Mouse (Mus musculus): ENCODE results near the gene Kifc1. TPM values are rescaled to one million over a fixed set of nuclear protein-coding genes. Genes with fewer than 3 reads are reported as not detected.
"Not testable (repeated sequence)": the region's sequence is repeated elsewhere in the genome, so short reads cannot be mapped to it uniquely, and the experiment has no call there.

Kifc1 gene
- polyA plus RNA-seq, 1 experiment from 2014 or later = 12.3 TPM

GRCm38 (mm10) chr17:33909077-33909868 is 18.8 kb upstream of the Kifc1 start, which contains the start of gene Daxx:
TSS of gene Daxx (plus strand) at chr17:33909414.
- peak; percentile 98 for DNase-seq (ENCODE audit: low spot score)
- peak; percentile 95 for ATAC-seq (ENCODE audit: insufficient number of reproducible peaks, low FRiP score, low TSS enrichment, low read depth)
- peaks cover 28% of the 10 kb centered on the region for H3K36me3 ChIP-seq (ENCODE audit: control insufficient read depth, insufficient read depth, low read length)
- peak within 1 kb of the TSS; percentile 88 for H3K4me3 ChIP-seq (ENCODE audit: low read depth, low read length)
- peaks cover 8% of the 10 kb centered on the region for H3K4me1 ChIP-seq (ENCODE audit: control insufficient read depth, insufficient read depth, low read length)
- H3K4me2 ChIP-seq (ENCODE audit: low read depth, severe bottlenecking) = peak within 1 kb of the TSS; percentile 97
- under 1% methylated on average over 68 of the region's 68 CpGs for WGBS
- H3K9me3 ChIP-seq (ENCODE audit: control insufficient read depth, low read length) = no peaks in the 10 kb centered on the region
- H3K27ac ChIP-seq (replicated peaks; ENCODE audit: low read depth, low read length) = peak within 1 kb of the TSS; percentile 75
- H3K9ac ChIP-seq (ENCODE audit: low read length) = peak within 1 kb of the TSS; percentile 89
- no peaks in the 10 kb centered on the region for H3K27me3 ChIP-seq (ENCODE audit: control insufficient read depth, insufficient read depth, low read length)

- peak overlapping the region; percentile 76 for H3K9ac ChIP-seq (ENCODE audit: low read length)
- peak overlapping the region; percentile 75 for H3K27ac ChIP-seq (replicated peaks; ENCODE audit: low read depth, low read length)
- H3K4me3 ChIP-seq (ENCODE audit: low read depth, low read length) = peak overlapping the region; percentile 88
- peaks cover 20% of the 10 kb centered on the region for H3K36me3 ChIP-seq (ENCODE audit: control insufficient read depth, insufficient read depth, low read length)
- no peaks in the 10 kb centered on the region for H3K27me3 ChIP-seq (ENCODE audit: control insufficient read depth, insufficient read depth, low read length)
- H3K4me1 ChIP-seq (ENCODE audit: control insufficient read depth, insufficient read depth, low read length) = peaks cover 8% of the 10 kb centered on the region
- DNase-seq (ENCODE audit: low spot score) = no peak
- H3K9me3 ChIP-seq (ENCODE audit: control insufficient read depth, low read length) = no peaks in the 10 kb centered on the region
- under 1% methylated on average over 43 of the region's 44 CpGs for WGBS
- peak overlapping the region; percentile 97 for H3K4me2 ChIP-seq (ENCODE audit: low read depth, severe bottlenecking)
- peak; percentile 60 for ATAC-seq (ENCODE audit: insufficient number of reproducible peaks, low FRiP score, low TSS enrichment, low read depth)
These were observed 18.0 kb upstream of the Kifc1 start for GRCm38 (mm10) chr17:33908331-33909076.

- not testable (repeated sequence) for DNase-seq (ENCODE audit: low spot score); H3K27me3 ChIP-seq (ENCODE audit: control insufficient read depth, insufficient read depth, low read length); H3K27ac ChIP-seq (replicated peaks; ENCODE audit: low read depth, low read length); H3K4me3 ChIP-seq (ENCODE audit: low read depth, low read length); H3K4me2 ChIP-seq (ENCODE audit: low read depth, severe bottlenecking); H3K9me3 ChIP-seq (ENCODE audit: control insufficient read depth, low read length); H3K9ac ChIP-seq (ENCODE audit: low read length); ATAC-seq (ENCODE audit: insufficient number of reproducible peaks, low FRiP score, low TSS enrichment, low read depth); H3K4me1 ChIP-seq (ENCODE audit: control insufficient read depth, insufficient read depth, low read length); H3K36me3 ChIP-seq (ENCODE audit: control insufficient read depth, insufficient read depth, low read length)
- WGBS = 28% methylated on average over 4 of the region's 4 CpGs
These were observed 14.4 kb upstream of the Kifc1 start, which contains the start of gene Platr17 for GRCm38 (mm10) chr17:33904835-33905234. TSS of gene Platr17 (plus strand) at chr17:33905135.

- not testable (repeated sequence) for H3K9ac ChIP-seq (ENCODE audit: low read length); H3K27ac ChIP-seq (replicated peaks; ENCODE audit: low read depth, low read length); H3K27me3 ChIP-seq (ENCODE audit: control insufficient read depth, insufficient read depth, low read length); H3K4me3 ChIP-seq (ENCODE audit: low read depth, low read length); H3K36me3 ChIP-seq (ENCODE audit: control insufficient read depth, insufficient read depth, low read length); DNase-seq (ENCODE audit: low spot score); ATAC-seq (ENCODE audit: insufficient number of reproducible peaks, low FRiP score, low TSS enrichment, low read depth); H3K4me1 ChIP-seq (ENCODE audit: control insufficient read depth, insufficient read depth, low read length); H3K9me3 ChIP-seq (ENCODE audit: control insufficient read depth, low read length); H3K4me2 ChIP-seq (ENCODE audit: low read depth, severe bottlenecking)
- WGBS = 74% methylated on average over 6 of the region's 6 CpGs
These were observed 13.6 kb upstream of the Kifc1 start for GRCm38 (mm10) chr17:33903911-33904651.

- no peaks in the 10 kb centered on the region for H3K27me3 ChIP-seq (ENCODE audit: control insufficient read depth, insufficient read depth, low read length)
- H3K9ac ChIP-seq (ENCODE audit: low read length) = no peak overlapping the region
- no peaks in the 10 kb centered on the region for H3K9me3 ChIP-seq (ENCODE audit: control insufficient read depth, low read length)
- H3K27ac ChIP-seq (replicated peaks; ENCODE audit: low read depth, low read length) = no peak overlapping the region
- no peak overlapping the region for H3K4me2 ChIP-seq (ENCODE audit: low read depth, severe bottlenecking)
- 81% methylated on average over 7 of the region's 7 CpGs for WGBS
- no peaks in the 10 kb centered on the region for H3K36me3 ChIP-seq (ENCODE audit: control insufficient read depth, insufficient read depth, low read length)
- H3K4me1 ChIP-seq (ENCODE audit: control insufficient read depth, insufficient read depth, low read length) = no peaks in the 10 kb centered on the region
- ATAC-seq (ENCODE audit: insufficient number of reproducible peaks, low FRiP score, low TSS enrichment, low read depth) = no peak
- no peak overlapping the region for H3K4me3 ChIP-seq (ENCODE audit: low read depth, low read length)
- DNase-seq (ENCODE audit: low spot score) = no peak
These were observed 12.0 kb upstream of the Kifc1 start for GRCm38 (mm10) chr17:33902491-33902890.

GRCm38 (mm10) chr17:33902079-33902478 is 11.6 kb upstream of the Kifc1 start:
- no peak overlapping the region for H3K4me3 ChIP-seq (ENCODE audit: low read depth, low read length)
- no peaks in the 10 kb centered on the region for H3K9me3 ChIP-seq (ENCODE audit: control insufficient read depth, low read length)
- H3K9ac ChIP-seq (ENCODE audit: low read length) = no peak overlapping the region
- H3K4me1 ChIP-seq (ENCODE audit: control insufficient read depth, insufficient read depth, low read length) = no peaks in the 10 kb centered on the region
- no peaks in the 10 kb centered on the region for H3K27me3 ChIP-seq (ENCODE audit: control insufficient read depth, insufficient read depth, low read length)
- 34% methylated on average over 4 of the region's 4 CpGs for WGBS
- no peak for ATAC-seq (ENCODE audit: insufficient number of reproducible peaks, low FRiP score, low TSS enrichment, low read depth)
- no peak overlapping the region for H3K27ac ChIP-seq (replicated peaks; ENCODE audit: low read depth, low read length)
- DNase-seq (ENCODE audit: low spot score) = no peak
- H3K36me3 ChIP-seq (ENCODE audit: control insufficient read depth, insufficient read depth, low read length) = no peaks in the 10 kb centered on the region
- H3K4me2 ChIP-seq (ENCODE audit: low read depth, severe bottlenecking) = no peak overlapping the region

GRCm38 (mm10) chr17:33901653-33902052 is 11.2 kb upstream of the Kifc1 start:
- Histone ChIP-seq H3K27me3 (ENCODE audit: control insufficient read depth, insufficient read depth, low read length) (no peaks in the 10 kb centered on the region), H3K27ac (replicated peaks; ENCODE audit: low read depth, low read length) (no peak overlapping the region), H3K4me2 (ENCODE audit: low read depth, severe bottlenecking) (no peak overlapping the region), H3K36me3 (ENCODE audit: control insufficient read depth, insufficient read depth, low read length) (no peaks in the 10 kb centered on the region), H3K9ac (ENCODE audit: low read length) (no peak overlapping the region), H3K9me3 (ENCODE audit: control insufficient read depth, low read length) (no peaks in the 10 kb centered on the region), H3K4me1 (ENCODE audit: control insufficient read depth, insufficient read depth, low read length) (no peaks in the 10 kb centered on the region), H3K4me3 (ENCODE audit: low read depth, low read length) (no peak overlapping the region)
- ATAC-seq (ENCODE audit: insufficient number of reproducible peaks, low FRiP score, low TSS enrichment, low read depth) (no peak), DNase-seq (ENCODE audit: low spot score) (no peak)
- WGBS = 74% methylated on average over 4 of the region's 4 CpGs

GRCm38 (mm10) chr17:33900989-33901314 is 10.5 kb upstream of the Kifc1 start:
- Histone ChIP-seq H3K27me3 (ENCODE audit: control insufficient read depth, insufficient read depth, low read length) (no peaks in the 10 kb centered on the region), H3K9me3 (ENCODE audit: control insufficient read depth, low read length) (no peaks in the 10 kb centered on the region), H3K4me2 (ENCODE audit: low read depth, severe bottlenecking) (no peak overlapping the region), H3K4me1 (ENCODE audit: control insufficient read depth, insufficient read depth, low read length) (no peaks in the 10 kb centered on the region), H3K36me3 (ENCODE audit: control insufficient read depth, insufficient read depth, low read length) (no peaks in the 10 kb centered on the region), H3K9ac (ENCODE audit: low read length) (no peak overlapping the region), H3K27ac (replicated peaks; ENCODE audit: low read depth, low read length) (no peak overlapping the region), H3K4me3 (ENCODE audit: low read depth, low read length) (no peak overlapping the region)
- DNase-seq (ENCODE audit: low spot score) (no peak), ATAC-seq (ENCODE audit: insufficient number of reproducible peaks, low FRiP score, low TSS enrichment, low read depth) (no peak)
- WGBS = 81% methylated on average over 4 of the region's 4 CpGs
